Mouse (Mus musculus): ENCODE measurements around the gene 1110059E24Rik. TPM values are rescaled to one million over a fixed set of nuclear protein-coding genes. Genes with fewer than 3 reads are reported as not detected.
"Not testable (repeated sequence)": the region's sequence is repeated elsewhere in the genome, so short reads cannot be mapped to it uniquely, and the experiment has no call there.

Gene 1110059E24Rik
- total RNA-seq (2021): 10 to 100 TPM; 26.0 to 29.4 TPM
- long read RNA-seq, experiment 1, transcript 1110059E24Rik-201 (4 exons, 1,614 nt): major isoform, 20 of 23 reads
- long read RNA-seq, experiment 1, partial matches to known transcripts: 0 of 23 reads
- long read RNA-seq, experiment 1, other reads (novel, unspliced or antisense): 0 of 23 reads
- long read RNA-seq, experiment 2, partial matches to known transcripts: 0 of 6 reads
- long read RNA-seq, experiment 2, other reads (novel, unspliced or antisense): 0 of 6 reads

DNA sequence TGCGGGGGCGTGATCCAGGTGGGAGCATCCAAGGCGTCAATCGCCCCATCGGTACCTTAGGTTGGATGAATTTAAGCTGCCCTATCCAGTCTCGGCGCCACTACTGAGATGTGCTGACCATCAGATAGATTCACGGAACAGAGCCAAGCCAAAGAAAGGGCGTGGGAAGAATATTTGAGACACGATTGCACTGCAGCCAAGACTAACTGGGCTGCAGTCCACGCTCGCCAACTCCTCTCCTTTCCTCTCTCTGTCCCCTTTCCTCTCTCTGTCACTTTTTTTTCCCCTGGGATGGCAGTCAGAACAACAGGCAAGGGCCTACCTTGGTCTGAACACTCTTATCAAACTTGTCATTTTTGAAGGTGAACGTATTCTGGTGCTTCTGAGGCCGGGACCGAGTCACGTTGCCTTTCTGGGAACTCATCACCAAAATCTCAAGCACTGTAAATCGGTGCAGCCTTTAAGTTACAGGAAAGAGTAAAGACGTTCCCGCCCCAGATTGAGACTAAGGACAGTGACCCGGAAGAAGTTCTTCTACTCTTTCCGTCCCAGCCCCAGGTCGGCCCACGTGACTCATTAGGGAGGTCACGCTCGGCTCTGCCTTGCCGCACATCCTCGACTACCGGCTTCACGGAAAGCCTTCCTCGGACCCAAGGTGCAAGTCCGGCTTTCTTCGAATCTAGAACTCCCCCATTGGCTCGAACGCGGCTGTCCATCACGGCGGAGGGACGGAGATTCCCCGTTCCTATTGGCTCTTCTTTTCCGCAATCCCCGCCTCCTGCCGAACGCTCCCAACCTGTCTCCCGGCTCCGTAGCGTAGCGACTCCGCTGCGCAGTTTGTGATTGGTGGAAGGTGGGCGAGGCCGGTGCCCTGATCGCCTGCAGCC, at the start of gene 1110059E24Rik:
Gene 1110059E24Rik, minus strand, starts transcription at position 692 of the 887 bp plus-strand sequence.
- peak; percentile 98 for DNase-seq

DNA sequence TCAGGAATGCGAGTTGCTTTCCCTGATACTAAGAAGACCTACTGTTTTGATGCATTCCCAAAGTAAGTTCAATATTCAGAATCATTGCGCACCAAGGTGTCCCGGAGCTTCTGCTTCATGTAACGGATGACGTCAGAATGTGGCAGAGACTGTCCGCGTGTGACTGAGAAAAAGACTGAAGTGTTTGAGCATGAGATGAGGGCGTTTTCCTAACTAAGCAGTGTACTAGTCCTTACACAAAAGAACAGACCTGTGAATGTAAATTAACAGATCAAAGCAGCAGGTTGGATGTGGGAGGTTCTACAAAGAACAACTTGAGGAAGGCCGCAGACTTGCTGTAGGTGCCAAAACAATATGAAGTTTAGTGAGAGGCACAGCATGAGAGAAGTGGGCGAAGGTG, 28.2 kb upstream of the 1110059E24Rik start:
- DNase-seq: no peak

DNA sequence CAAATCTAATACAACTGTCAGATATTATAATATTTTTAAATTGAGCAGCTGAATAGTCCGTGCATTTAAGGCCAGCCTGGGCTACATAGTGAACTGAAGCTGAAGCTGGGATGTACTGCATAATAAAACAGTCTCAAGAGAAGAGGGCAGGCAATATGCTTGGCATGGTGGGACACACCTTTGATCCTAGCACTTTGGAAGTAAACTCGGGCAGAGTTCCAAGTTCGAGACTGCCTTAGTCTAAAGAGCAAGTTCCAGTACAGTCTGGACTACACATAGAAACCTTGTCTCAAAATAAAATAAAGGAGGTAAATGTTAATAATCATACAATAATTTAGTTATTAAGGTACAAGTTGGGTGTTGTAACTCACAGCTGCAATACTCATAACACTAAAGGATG, 27.3 kb upstream of the 1110059E24Rik start:
- no peak for DNase-seq

DNA sequence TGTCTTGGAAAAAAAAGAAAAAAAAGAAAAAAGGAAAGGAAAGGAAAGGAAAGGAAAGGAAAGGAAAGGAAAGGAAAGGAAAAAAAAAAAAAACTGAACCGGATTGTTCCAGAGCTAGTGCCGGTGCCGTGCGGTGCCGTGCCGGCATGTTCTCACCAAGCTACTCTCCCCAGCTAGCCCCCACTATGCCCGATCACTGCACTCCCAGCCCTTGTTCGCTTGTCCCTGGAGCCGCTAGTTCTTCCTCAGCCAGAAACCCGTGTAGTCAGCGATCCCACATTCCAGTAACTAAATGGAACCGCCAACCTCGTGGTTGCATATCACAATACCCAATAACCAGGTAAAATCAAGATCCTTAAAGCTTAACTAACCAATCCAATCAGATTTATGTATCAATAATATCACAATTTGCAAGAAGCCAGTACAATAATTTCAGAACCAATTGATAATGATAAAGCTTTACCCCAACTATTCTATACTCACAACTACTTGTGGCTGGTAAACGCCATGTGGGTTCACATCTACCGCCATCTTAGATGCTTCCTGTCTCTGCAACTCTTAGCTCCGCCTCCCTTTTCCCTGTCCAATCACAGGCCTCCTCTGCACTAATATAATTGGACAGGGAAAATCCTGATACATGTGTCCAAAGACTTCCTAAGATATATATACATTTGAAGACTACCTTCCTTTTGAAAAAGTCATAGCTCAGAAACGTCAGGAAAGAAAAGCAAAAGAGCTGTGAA, 21.7 kb upstream of the 1110059E24Rik start:
- DNase-seq: no peak

DNA sequence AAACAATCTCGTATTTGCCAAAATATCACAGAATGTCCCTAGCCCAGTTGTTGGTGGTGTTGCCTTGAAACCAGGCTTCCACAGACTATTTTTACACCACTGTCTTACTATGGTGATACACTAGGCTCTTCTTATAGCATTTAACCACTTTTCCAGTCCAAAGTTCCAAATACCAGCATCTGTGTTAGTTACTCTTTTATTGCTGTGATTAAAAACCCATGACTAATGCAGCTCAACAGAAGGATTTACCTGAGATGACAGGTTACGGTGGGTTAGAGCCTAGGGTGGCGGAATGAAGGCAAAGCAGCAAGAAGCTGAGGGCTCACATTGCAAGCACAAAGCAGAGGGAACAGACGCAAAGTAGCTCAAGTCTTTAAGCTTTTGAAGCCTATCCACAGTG, 16.9 kb upstream of the 1110059E24Rik start:
- no peak for DNase-seq

DNA sequence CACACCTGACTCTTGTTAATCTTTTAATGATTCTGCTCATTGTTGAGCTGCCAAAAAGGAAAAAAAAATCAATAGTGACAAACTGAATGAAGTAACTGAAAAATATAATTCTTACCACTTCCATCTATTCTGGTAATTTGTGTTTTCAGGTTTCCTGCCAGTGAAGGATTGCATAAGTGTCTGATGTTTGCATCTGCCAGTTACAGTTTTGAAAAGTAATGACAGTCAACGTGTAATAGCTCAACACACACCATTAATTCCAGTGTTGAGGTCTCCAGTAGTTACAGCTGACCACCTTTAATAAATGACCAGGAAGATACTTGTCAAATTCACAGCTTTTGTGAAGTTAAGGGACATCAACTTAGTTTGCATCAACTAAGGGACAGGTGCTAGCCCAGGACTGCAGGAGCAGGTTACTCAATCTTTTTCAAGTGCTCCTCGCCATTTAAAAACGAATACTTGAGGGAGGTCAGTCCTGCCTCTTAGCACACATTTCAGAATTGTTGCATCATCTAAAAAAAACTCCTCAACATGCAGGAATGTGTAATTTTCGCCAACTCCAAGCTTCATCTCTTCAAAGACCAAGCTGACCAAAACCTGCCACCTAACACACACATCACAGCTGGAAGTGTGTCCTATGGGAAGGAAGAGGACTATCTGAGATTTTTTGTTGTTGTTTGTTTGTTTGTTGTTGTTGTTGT, 11.1 kb upstream of the 1110059E24Rik start:
- DNase-seq: no peak

DNA sequence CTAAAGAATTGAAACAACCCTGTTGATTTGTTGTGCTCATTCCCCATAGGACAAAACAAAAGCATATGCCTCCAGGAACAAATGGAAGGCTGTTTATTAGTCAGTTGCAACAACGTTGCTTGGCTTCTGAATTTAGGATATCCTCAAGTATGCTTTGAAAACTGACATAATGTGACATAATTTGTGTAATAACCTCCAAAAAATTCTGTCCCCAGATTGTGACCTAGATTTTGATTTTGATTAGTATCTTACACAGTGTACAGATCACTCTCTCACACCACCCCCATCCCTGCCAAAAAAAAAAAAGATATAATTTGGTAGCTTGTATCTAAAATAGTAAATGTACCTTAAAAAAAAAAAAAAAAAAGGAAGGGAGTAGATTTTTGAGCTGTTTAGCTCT, 8.0 kb upstream of the 1110059E24Rik start:
- no peak for DNase-seq

DNA sequence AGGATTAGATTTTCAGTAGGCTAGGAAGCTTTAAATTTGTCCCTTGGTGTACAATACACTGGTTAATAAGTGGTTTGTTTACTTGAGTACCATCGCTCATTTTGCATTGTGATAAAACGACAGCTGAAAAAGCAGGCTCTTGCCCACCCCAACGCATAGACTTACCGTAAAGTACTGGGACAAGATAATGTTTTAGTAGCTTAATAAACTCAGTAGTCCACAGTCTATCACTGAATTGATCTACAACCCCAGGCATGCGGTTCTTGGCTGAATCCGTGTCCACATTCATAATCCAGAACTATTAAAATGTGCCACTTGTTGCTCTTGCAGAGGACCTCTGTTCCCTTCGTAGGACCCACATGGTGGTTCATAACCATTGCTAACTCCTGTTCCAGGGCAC, 2.0 kb upstream of the 1110059E24Rik start:
- no peak for DNase-seq

DNA sequence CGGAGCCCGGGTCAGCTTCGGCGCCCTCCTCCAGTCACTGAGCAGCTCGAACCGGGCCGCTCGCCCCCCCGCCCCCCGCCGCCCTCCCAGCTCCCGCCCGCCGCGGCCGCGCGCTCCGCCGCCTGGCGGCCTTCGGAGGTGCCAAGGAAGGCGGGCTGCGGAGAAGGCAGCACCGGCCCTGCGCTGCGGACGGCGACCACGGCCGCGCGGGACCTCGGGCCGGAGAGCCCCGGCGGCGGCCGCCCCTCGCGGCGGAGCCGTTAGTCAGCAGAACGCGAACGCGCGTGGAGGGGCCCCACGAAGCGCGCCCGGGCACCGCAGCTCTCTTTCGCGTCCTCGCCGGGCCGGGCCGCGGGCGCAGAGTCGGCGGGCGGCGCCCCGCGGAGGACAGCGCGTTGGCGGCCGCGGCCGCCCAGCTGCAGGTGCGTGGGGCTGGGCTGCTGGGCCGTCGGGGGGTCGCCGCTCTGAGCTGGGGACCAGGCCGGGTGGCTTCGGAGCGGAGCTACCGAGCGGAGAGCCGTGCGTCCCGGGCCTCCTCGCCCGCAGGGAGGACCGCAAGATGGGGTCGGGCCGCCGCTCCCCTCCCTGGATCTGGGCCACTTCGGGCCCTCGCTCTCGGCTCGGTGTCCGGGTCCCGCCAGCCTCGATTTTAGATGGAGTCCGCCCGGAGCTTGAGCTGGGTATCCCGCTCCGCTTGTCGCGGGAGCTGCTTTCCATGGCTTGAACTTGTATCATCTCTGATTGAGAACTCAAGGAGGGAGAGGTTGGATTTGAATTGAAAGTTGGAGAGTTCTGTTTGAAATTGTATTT, 601 bp upstream of the 1110059E24Rik start, which contains the start of gene Abhd17b:
Gene Abhd17b, plus strand, starts transcription at position 14 of the 810 bp plus-strand sequence.
- peak; percentile 70 to 72 for DNase-seq

DNA sequence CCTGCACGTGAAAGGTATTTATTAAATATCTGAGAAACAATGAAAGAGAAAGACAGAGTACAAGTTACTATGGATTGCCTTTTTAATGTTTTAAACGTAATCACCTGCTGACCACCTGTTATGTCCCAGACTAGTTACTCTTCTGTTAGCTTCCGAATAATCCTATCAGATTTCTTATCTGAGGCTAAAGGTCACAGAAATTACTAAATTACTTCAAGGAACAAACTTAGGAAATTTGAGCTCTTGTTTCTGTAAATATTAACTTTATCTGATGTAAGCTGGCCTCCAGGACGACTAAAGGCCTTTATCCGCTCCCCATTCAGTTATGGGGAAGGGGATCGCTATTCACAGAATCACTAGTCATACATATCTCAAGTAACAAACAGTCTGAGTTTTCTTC, 1.1 kb downstream of the 1110059E24Rik start:
- DNase-seq: no peak

DNA sequence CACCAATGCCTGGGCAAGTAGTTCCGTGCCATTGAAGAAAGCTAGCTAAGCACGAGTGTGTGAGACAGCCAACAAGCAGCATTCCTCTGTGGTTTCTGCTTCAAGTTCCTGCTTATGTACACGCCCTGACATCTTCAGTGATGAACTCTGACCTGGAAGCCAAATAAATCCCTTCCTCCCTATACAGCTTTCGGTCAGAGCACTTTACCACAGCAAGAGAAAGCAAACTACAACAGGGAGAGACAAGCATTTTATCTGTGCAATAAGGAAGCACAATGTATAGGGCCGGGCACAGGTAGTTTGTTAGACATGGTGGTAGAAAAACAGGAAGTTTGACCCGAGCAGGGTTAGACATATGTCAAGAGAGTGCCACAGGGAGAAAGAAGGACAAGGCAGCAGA, 6.6 kb downstream of the 1110059E24Rik start:
- no peak for DNase-seq

DNA sequence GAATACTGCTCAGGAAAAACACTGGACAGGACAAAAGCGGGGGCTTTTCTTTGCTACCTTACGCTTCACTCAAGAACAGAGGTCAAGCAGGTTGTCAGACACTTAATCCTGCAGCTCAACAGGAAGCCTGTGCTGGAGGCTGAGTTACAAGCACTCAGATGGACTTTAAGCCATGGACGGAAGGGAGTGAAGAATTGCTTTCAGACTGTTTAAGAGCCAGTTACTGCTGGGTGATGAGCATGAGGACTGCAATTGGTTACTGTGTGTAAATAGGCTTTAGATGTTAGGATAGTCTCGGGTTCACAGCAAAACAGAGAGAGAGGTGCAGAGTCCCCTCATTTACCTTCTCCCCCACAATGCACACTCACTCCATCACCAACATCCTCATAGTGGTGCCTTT, 7.5 kb downstream of the 1110059E24Rik start:
- DNase-seq: no peak

DNA sequence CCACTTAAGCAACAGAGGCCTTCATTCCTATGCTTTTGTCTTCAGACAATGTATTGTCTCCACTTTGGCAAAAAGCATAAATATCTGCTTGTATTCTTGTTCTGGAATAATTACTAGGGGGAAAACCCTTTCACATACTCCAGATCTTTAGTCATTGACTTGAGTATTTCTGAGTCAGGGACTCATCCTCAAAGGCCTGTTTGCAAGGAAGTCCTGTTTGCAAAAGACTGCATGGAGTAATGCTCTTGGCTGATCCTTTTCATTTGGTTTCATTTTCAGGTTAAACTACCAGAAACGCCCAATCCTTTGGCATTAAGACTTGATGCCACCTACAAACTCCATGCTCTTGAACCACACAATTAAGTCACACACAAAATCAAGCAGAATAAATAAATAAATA, 8.8 kb downstream of the 1110059E24Rik start:
- DNase-seq: no peak

DNA sequence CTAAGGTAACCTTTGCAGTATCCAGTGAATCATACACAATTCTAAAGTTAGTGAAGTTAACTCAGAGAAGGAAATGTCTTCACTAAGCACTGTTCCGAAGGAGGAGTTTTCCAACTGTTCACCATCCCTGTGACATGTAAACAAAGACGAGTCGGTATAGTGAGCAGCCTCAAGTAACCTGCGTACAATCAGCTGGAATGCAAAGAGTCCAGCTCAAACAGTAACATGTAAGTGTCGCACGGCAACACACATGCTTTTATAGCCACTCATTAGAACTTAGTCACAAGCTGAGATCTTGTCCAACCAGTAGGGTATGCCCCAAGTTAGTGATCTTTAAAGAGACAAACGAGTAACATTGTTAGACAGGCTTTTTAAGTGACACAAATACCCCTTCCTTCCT, 15.1 kb downstream of the 1110059E24Rik start:
- no peak for DNase-seq

DNA sequence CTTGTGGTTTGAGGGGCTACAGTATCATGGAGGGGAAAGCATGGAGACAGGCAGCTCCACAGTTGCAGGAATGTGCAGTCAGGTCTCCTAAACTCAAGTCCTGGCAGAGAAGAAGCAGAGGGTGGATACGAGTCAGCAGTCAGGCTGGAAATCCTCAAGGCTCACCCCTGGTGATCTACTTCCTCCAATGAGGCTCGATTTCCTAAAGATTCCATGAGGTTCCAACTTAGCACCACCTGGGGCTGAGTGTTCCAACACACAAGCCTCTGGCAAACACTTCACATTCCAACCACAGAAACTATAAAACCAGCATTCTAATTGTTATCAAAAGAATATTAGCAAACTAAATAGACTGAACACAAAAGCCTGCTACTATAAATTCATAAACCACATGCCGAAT, 15.9 kb downstream of the 1110059E24Rik start:
- DNase-seq: no peak

DNA sequence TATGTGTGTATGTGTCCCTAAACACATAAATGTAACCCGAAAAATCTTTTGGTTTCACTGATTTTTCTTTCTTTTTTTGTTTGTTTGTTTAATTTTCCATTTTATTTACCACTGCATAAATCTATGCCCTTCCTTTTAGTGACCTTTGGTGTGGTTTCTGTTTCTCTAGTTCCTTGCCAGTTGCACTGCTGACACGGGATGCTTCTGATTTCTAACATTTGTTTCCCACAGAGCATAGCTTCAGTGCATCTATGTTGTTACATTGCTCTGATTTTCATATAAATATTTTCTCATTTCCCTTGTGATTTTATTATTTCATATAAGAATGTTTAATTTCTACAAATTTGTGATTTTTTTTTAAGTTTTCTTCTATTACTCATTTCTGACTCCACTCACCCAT, 17.4 kb downstream of the 1110059E24Rik start:
- DNase-seq: no peak

DNA sequence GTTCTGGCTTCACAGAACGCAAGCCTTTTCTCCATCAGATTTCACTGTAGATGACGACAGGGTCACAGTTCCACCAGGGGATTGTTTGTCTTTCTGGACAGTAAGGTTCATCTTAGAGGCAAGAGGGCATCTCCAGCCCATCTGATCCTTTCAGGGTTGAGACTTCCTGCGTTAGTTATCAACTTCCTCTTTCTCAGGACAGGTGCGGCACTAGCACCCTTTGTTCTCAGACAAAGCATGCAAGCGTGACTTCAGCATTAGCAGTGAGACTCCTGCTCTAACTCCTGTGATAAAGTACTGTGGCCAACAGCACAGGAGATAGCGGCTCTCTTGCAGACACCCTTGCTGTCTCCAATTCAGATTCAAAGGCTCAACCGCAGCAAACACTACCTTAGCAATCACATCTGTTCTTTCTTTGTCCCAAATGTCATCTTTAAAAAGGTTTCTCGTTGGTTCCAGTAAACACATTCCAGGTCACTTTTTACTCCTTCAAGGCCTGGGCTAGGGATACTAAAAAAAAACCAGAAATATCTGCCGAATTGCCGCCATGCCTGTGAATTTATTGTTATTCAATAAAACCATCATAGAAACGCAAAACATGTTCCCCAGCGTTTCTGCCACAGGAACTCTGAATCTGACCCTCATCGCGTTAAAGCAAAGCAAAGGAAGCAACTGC, 22.0 kb downstream of the 1110059E24Rik start:
- no peak for DNase-seq

DNA sequence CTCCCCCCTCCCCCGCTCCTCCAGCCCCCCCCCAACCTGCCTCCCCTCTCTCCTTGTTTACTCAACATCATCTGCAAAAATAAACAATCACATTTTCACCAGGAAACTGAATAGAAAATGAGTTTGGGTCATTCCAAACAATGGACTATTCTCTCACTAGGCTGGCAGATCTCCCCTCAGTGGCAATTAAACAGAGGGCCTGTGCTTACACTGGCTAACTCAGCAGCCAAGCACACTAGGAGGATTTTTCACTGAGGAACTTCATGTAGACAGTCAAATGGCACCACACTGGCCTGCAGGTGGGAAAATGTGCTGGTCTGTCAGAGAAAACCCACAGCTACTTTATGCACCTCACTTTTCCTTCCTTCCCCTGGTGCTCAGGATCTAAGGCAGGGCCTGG, 23.3 kb downstream of the 1110059E24Rik start:
- no peak for DNase-seq

DNA sequence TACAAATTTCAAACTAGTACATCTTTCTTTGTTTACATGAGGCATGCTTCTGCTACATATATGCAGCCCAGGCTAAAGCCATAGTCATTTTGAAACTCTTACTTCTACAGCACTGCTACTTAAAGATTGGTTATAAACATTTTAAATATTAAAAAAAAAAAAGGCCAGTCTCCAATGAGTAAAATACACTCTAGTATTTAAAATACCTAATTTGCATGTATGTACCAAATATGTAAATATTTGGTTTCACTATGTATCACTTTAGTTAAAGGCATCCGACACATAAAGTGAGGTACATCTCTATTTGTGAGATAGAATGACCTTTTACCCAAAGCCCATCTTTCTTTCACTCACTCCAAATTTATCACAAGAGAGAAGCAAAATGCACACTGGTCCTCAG, 23.7 kb downstream of the 1110059E24Rik start:
- DNase-seq: no peak

DNA sequence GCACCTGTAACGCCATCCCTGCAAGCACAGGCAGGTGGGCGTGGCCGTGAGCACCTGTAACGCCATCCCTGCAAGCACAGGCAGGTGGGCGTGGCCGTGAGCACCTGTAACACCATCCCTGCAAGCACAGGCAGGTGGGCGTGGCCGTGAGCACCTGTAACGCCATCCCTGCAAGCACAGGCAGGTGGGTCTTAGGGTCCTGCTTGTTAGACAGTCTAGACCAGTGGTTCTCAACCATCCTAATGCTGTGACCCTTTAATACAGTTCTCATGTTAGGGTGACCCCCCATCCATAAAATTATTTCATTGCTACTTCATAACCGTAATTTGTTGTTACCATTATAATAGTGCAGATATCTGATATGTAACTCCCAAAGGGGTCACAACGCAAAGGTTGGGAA, 24.3 kb downstream of the 1110059E24Rik start:
- not testable (repeated sequence) for DNase-seq
